Mouse (Mus musculus) limb, embryonic 12.5 days (tissue): Measurements from ENCODE around the gene Myg1. TPM values are rescaled to one million over a fixed set of nuclear protein-coding genes. Genes with fewer than 3 reads are reported as not detected.

Source experiments
- ATAC-seq: fragments of 200-750 bp; cut with Nextera tagmentation; 2 replicates; pipeline ENCODE4 v1.8.0; 2017; ENCODE audit warnings: low read depth, moderate TSS enrichment; ENCODE audit not compliant: insufficient number of reproducible peaks, insufficient read depth, low FRiP score, low TSS enrichment
- H3K27ac ChIP-seq: fragments of 300-500 bp; sonication (generic); 2 replicates; pipeline ENCODE4 v1.5.1; 2016; ENCODE audit warnings: mild to moderate bottlenecking, moderate library complexity
- H3K27me3 ChIP-seq: fragments of 300-500 bp; sonication (generic); 2 replicates; pipeline ENCODE4 v1.6.1; 2016; ENCODE audit warnings: mild to moderate bottlenecking, moderate library complexity
- H3K36me3 ChIP-seq: fragments of 300-500 bp; sonication (generic); 2 replicates; pipeline ENCODE4 v1.6.1; 2016; ENCODE audit warnings: mild to moderate bottlenecking, moderate library complexity
- H3K4me1 ChIP-seq: fragments of 300-500 bp; sonication (generic); replicated peaks from 2 replicates; pipeline ENCODE4 v1.6.1; 2016
- H3K4me2 ChIP-seq: fragments of 300-500 bp; sonication (generic); 2 replicates; pipeline ENCODE4 v1.6.1; 2016; ENCODE audit warnings: mild to moderate bottlenecking, moderate library complexity
- H3K4me3 ChIP-seq: fragments of 300-500 bp; sonication (generic); replicated peaks from 2 replicates; pipeline ENCODE4 v1.5.1; 2016; ENCODE audit warnings: mild to moderate bottlenecking
- H3K9ac ChIP-seq: fragments of 300-500 bp; sonication (generic); replicated peaks from 2 replicates; pipeline ENCODE4 v1.6.1; 2016; ENCODE audit warnings: mild to moderate bottlenecking, moderate library complexity
- H3K9me3 ChIP-seq: fragments of 300-500 bp; sonication (generic); 2 replicates; pipeline ENCODE4 v1.6.1; 2016; ENCODE audit warnings: mild to moderate bottlenecking, moderate library complexity
- WGBS: fragments of 180-500 bp; shearing (Covaris S2); methylation state at CpG from one replicate; pipeline ENCODE4 v1.1.7; 2016; 5-methylcytosine and 5-hydroxymethylcytosine counted together
- polyA plus RNA-seq: library from polyadenylated mRNA; unstranded; fragments of >200 nt; fragmentation: Nextera tagmentation; extraction: Ambion mirVana; gene quantifications from 2 replicates; pipeline ENCODE4 v1.2.1, GENCODE M21; 2016

Myg1 gene
- polyA plus RNA-seq, 1 experiment from 2014 or later = 120 TPM

DNA sequence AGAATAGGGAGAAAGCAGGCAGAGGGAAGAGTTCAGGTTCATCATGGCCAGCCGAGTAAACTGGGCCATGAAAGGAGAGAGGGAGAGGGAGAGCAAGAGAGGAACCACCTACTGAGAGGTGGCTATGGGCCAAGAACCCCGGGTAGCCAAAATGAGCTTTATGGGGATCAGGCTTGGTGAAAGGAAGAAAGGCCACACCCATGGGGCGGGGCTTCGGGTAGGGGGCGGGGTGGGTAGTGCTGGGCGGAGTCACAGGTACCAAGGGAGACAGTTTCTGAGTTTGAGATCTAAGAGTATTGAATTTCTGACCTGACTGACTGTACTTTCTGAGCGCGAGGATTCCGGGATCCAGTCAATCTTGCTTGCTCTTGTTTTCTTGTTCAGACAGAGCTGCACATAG lies 55.1 kb downstream of the Myg1 start:
- 51% methylated on average over 9 of the region's 9 CpGs for WGBS
- Histone ChIP-seq H3K27ac (no peak overlapping the region), H3K4me1 (no peaks in the 10 kb centered on the region), H3K27me3 (no peaks in the 10 kb centered on the region), H3K4me2 (no peak overlapping the region), H3K9ac (no peak overlapping the region), H3K9me3 (no peaks in the 10 kb centered on the region), H3K36me3 (no peaks in the 10 kb centered on the region), H3K4me3 (no peak overlapping the region)
- no peak for ATAC-seq

Other genes starting within 250 kb of the Myg1 start
- gene Tns2, start 231.3 kb upstream of the Myg1 start, polyA plus RNA-seq = 16.6 and 22.6 TPM in 2 replicates
- 12.9 and 16.8 TPM in 2 replicates for gene Spryd3, start 195.5 kb upstream of the Myg1 start, polyA plus RNA-seq
- 0.96 and 1.2 TPM in 2 replicates for gene Igfbp6, start 187.3 kb upstream of the Myg1 start, polyA plus RNA-seq
- 0.15 TPM in 1 of 2 replicates, not detected in the other for gene Soat2, start 181.2 kb upstream of the Myg1 start, polyA plus RNA-seq
- gene Zfp740, start 128.5 kb upstream of the Myg1 start, polyA plus RNA-seq = 108 and 115 TPM in 2 replicates
- gene Csad, start 127.0 kb upstream of the Myg1 start, polyA plus RNA-seq = 70.6 and 72.9 TPM in 2 replicates
- gene Itgb7, start 99.8 kb upstream of the Myg1 start, polyA plus RNA-seq = 2.9 and 3.3 TPM in 2 replicates
- 137 TPM in 2 replicates for gene Rarg, start 74.2 kb upstream of the Myg1 start, polyA plus RNA-seq
- 1.3 and 1.4 TPM in 2 replicates for gene Gm9918, start 61.1 kb upstream of the Myg1 start, polyA plus RNA-seq
- gene Mfsd5, start 52.3 kb upstream of the Myg1 start, polyA plus RNA-seq = 56.1 and 58.8 TPM in 2 replicates
- gene Espl1, start 35.4 kb upstream of the Myg1 start, polyA plus RNA-seq = 42.7 and 49.3 TPM in 2 replicates
- gene Pfdn5, start 5.6 kb upstream of the Myg1 start, polyA plus RNA-seq = 431 and 445 TPM in 2 replicates
- gene Aaas, start 19.1 kb downstream of the Myg1 start, polyA plus RNA-seq = 95.6 and 99.6 TPM in 2 replicates
- gene Sp7, start 35.5 kb downstream of the Myg1 start, polyA plus RNA-seq = 3.1 and 4.3 TPM in 2 replicates
- 11.1 and 12.1 TPM in 2 replicates for gene Sp1, start 74.4 kb downstream of the Myg1 start, polyA plus RNA-seq
- gene Amhr2, start 113.7 kb downstream of the Myg1 start, polyA plus RNA-seq = 0.48 TPM in 1 of 2 replicates, not detected in the other
- gene Prr13, start 127.3 kb downstream of the Myg1 start, polyA plus RNA-seq = 66.1 and 68.1 TPM in 2 replicates
- gene Pcbp2, start 138.8 kb downstream of the Myg1 start, polyA plus RNA-seq = 230 and 239 TPM in 2 replicates
- not detected in 2 replicates for gene Gm10337, start 172.0 kb downstream of the Myg1 start, polyA plus RNA-seq
- gene Map3k12, start 185.4 kb downstream of the Myg1 start, polyA plus RNA-seq = 23.8 and 26.6 TPM in 2 replicates
- 109 and 111 TPM in 2 replicates for gene Tarbp2, start 186.5 kb downstream of the Myg1 start, polyA plus RNA-seq
- 2.5 and 3.0 TPM in 2 replicates for gene Npff, start 193.2 kb downstream of the Myg1 start, polyA plus RNA-seq